Mouse (Mus musculus) heart, postnatal 10 days (tissue): Measurements from ENCODE around the gene Bend4. TPM values are rescaled to one million over a fixed set of nuclear protein-coding genes. Genes with fewer than 3 reads are reported as not detected.

ENCODE experiments used
- DNase-seq, 2 experiments: peaks; one replicate each; pipeline ENCODE4 v3.0.0; 2021
- intact Hi-C: fragments of 180-260 bp; cut with DNase I; formaldehyde crosslinking; loops from one replicate; pipeline ENCODE4 v1.15.1; 2025
- total RNA-seq, 2 experiments: library from RNA; stranded (reverse); gene quantifications; 2 replicates each; pipeline ENCODE4 v1.2.3; 2021

Gene Bend4
- 1 to 10 TPM; 5.4 to 9.4 TPM for total RNA-seq

DNA sequence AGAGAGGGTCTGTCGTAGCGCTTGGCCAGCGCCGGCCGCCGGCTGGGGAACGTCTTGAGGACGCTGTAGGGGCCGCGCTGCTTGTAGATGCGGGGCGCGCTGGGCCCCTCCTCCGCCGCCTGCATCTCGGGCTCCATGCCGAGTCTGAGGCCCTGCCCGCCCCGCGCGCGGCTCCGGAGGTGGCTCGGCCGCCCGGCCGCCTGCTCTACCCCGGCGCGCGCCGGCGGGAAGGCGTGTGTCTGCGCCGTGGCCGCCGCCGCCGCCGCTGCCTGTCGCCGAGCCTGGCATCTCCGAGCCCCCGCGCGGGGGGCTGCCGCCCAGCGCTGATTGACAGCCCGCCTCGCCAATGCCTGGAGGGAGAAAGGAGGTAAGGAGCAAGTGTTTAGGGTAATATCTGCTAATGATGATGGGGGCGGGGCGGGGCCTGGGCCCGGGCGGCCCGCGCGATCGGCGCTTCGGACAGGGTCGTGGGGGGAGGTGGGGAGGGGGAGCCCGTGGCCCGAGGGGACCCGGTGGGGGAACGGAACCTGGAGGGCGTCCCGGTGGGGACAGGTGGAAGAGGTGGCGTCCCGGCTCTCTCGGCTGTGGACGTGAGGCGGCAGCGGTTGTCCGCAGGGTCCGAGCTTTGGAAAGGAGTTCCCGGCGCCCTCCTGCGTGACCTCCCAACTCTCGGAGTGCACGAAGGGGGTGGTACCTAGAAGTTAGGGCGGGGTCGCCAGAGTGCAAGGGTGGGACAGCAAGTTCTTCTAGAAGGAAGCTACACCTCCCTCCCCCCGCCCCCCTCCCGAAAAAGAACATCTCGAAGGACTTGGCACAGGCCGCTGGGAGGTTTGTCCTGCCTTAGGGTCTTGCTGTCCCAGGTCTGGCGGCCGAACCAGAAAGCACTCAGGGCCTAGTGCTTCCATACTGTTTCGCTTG, at the start of gene Bend4:
TSS of gene Bend4 (minus strand) at position 868 of the 918 bp plus-strand sequence.
- intact Hi-C loops, result loop anchor here (10.0 kb wide), 1 partner anchor 297 kb away; no protein-coding TSS in a partner anchor

DNA sequence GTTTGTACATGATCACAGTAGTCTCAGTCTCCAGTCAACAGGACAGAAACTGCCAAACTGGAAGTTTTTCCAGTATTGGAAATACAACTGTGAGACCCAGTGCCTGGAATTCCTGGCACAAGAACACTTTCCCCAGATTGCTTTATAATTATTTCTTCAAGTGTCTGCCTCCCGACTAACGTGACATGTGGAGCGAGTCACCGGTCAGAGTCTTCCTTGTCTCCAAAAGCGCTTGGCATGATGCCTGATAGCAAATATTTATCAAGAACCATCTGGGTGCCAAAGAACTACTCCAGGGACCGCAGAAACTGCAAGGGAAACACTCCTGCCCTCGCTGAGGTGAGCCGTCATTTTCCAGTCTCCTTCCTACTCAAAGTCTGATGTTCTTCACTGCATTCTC, 45.6 kb upstream of the Bend4 start:
- intact Hi-C loops, result no loop called here
- no peak for DNase-seq

More for the DNA sequence above, at the start of gene Bend4:
- DNase-seq, result peak; percentile 82 to 84

DNA sequence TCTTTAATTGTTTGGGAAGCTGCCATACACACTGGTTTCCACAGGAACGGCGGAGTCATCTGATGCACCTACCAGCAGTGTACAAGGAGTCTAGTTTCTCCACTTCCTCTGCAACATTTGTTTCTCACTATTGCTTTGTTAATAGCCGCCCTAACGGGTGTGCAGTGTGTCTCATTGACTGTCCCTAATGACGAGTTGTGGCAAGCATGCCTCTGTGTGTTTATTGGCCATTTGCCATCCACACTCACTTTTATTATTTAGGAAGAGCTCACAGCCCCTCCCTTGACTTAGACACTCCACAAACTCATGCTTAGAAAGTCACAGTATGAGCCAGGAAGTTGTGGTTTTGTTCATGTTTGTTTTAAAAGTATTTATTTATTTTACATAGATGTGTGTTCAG, 45.0 kb upstream of the Bend4 start:
- DNase-seq, result no peak
- intact Hi-C loops, result no loop called here

DNA sequence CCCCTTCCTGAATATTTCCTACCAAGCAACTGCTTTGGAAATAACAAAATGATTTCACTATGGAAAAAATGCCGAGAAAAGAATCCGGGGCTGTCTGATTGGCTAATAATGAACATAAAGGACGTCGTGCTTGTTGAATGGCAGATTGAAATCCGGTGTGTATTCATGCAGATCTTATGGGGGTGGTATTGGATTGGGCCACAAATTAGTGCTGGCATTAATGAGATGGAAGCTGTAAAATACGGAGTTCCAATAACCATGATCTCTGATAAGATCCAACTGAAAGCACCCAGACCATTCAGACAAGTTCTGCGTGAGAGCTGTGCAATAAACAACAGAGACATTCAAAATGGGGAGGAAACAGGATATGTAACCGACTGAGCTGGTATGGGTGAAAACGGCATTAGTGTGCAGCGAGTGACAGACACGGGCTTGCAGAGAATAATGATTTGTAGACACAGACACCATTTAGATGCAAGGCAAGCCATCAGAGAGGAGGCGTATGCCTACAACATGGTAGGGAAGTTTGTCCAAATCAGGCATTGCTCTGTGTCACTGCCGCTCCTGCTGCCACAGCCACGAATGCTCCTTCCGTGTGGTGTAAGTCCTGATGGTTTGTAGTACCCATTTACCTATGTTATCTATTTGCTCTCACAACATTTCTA, 38.9 kb upstream of the Bend4 start:
- no peak for DNase-seq

DNA sequence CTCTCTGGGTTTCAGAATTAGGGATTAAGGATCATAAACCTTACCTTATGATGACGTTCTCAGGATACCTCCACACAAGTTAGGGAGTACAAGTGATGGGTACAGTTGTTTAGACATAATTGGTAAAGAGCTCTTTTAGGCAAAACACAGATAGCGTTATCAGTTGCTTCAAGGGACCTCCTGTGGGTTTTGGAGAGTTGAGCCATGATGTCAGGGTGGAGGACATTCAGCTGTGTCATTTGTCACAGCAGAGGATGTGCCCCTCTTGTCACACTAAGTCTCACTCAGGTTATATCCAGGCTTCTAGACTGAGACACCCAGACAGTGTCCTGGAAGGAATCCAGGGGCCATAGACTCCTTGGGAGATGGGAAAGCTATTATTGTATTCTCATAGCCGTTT, 36.8 kb upstream of the Bend4 start:
- intact Hi-C loops, result no loop called here
- DNase-seq, result no peak

More for the DNA sequence above, 38.9 kb upstream of the Bend4 start:
- intact Hi-C loops, result no loop called here

DNA sequence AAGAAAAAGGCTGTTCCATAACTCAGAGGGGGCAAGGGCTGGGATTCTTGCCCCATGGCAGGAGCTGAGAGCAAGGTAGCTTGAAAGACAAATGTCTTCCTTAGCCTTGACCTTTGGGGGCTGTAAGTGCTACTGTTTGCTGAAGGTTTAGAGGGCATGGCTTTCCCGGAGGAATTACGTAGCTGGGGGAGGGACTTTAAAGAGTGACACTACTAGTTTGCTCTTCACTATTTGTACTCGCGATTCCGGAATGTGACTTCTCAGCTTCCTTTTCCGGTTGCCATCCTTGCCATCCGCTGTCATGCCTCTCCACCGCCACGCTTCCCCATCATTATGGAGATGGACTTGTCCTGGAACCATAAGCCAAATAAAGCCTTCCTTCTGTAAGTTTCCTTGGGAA, 35.5 kb upstream of the Bend4 start:
- DNase-seq, result no peak
- intact Hi-C loops, result no loop called here

DNA sequence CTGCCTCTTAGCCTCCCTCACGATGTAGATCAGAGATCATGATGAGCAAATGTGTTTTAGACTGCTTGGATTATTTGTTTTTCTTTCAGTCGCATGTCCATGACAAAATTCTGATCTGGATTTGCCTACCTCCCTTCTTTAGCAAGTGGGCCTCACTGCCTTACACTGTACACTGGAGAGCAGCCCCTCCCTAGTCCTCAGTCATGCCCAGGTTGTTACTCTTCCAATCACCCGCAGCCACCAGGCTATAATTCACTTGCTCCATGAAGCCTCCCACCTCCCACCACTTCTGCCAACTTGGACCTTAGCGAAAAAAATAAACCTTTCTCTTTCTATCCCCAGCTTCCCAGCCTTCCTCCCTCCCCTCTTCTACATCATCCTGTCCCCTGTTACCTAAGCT, 34.2 kb upstream of the Bend4 start:
- no peak for DNase-seq
- intact Hi-C loops, result no loop called here

DNA sequence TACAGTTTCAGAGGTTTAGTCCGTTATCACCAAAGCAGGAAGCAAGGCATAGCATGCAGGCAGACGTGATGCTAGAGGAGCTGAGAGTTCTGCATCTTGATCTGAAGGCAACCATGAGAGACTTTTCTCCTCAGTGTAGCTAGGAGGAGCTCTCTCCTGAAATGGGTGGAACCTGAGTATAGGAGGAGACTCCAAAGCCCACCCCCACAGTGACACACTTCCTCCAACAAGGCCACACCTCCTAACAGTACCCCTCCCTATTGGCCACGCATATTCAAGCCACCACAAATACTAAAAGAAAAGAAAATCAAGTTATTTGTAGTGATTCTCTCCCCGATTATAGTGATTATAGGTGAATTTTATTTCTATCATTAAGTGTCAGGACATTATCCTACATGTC, 28.7 kb upstream of the Bend4 start:
- no peak for DNase-seq
- intact Hi-C loops, result no loop called here

DNA sequence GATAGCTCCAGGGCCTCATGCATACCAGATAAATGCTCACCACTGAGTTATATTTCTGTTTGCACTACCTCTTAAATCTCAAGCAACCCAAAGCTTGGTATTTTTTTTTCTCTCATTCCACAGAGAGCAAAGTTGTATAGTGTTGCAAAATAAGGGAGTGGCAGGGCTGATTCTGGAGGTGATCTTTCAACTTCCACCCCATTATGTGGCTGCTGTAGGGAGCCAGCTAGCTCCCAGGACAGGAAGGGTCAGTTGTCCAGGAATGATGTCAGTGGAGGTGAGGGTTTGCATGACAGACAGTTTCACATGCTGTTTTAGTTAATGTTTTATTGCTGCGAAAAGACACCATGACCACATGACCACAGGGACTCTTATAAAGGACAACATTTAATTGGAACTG, 26.2 kb upstream of the Bend4 start:
- intact Hi-C loops, result no loop called here
- no peak for DNase-seq

DNA sequence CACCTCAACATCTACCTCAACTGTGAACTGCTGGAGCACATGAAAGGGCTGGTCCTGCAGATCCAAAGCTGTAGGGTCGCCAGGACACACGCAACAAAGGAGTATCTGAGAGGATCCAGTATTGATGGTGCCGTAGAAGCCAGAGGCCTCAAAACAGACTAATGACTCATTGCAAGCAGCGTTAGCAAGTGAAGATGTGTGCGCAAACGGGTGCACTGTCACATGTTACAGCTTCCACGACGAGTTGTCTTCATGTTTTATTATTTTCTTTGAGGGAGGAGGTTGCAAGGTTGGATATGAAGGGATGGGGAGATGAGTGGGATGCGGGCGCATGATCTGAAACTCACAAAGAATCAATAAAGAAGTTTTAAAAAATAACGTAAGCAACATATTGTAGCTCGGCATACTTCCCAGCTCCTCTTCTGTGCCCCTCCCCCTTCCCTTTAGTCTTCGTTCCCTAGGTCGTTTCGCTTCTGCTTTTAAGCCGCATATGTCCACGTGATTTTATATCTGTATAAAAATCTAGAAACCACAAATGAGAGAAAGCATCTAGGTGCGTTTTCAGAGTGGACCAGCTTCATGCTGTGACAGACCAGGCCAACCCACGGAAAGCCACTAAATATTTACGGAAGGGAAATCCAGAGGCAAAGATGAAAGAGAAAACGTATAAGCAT, 22.0 kb upstream of the Bend4 start:
- no peak for DNase-seq
- intact Hi-C loops, result no loop called here

DNA sequence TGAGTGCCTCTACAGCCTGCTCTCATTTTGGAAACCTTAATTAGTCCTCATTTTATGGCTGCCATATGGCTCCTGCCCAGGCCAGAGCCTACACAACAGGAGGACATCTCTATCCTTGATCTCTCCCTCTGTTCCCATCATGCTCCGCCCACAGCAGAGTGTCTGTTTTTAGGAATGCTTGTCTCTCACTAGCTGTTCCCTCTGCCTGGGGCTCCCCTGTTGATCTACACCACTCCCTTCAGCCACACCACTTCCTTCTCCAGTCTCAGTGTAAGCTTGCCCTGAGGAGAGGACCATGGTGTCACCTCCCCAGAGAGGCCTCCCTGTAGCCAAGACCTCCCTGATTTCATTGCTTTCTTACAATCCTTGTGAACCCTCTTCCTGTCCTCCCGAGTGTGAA, 18.4 kb upstream of the Bend4 start:
- DNase-seq, result no peak
- intact Hi-C loops, result no loop called here

DNA sequence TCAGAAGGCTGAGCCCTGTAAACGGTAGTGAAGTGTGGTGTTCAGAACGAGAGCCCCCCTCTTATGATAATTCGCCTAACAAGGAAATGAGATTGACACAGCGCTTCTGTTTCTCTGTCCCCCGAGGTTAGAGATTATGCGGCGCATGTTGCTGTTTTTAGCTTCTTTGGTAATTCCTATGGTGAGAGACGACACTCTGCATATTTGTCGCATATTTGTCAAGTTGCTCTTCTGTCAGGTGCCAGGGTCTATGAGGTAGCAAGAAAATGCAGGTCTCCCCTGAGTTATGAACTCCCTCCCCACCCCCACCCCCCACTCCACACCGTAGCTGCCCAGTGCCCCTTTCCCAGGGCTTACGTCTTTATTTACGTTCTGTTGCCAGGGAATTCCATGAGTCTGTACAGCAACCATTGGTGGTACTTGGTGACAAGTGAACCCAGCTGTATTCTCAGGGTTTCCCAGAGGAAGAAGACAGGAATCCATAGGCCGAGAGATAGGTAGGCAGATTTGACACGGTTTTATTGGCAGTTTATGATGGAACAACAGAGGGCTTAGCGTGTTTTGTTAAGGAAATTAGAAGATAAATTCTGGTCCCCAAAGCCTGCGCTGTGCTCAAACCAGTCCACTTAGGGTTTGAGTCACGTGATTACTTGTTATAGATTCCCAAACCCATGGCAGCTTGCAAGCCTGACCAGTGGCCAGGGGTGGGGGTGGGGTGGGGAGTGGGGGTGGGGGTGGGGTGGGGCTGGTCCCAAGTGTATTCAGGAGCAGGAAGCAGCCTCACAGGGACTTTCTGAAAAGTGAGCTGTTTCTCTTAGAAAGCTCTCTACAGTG, 16.3 kb upstream of the Bend4 start:
- DNase-seq, result no peak
- intact Hi-C loops, result no loop called here

DNA sequence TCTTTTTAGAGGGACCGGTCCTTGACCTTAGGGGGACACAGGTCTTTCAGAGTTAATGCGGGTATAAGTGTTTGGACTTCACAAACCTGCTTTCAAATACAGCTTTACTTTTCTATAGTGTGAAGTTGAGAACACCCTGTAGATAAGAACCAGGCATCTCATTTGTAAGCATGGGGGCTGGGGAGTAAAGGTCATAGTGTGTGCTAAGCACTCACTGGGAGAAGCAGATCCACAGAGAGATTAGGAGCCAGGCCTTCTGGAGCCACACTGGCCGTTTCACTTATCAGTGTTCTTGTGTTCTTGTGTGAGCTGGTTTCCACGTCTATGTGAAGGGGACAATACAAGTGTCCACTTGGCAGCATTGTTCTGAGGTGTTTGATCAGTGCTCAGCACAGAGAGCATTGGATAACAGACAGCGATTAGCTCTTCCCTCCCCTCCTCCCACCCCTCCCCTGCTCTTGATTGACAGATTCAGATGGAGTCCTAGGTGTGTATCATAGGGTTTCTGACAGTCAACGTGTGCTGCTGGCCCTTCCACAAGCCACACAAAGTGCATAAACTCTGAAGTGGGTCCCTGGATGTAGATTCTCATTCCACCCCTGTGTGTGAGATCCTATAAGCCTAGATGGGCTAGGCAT, 14.8 kb upstream of the Bend4 start:
- intact Hi-C loops, result no loop called here

DNA sequence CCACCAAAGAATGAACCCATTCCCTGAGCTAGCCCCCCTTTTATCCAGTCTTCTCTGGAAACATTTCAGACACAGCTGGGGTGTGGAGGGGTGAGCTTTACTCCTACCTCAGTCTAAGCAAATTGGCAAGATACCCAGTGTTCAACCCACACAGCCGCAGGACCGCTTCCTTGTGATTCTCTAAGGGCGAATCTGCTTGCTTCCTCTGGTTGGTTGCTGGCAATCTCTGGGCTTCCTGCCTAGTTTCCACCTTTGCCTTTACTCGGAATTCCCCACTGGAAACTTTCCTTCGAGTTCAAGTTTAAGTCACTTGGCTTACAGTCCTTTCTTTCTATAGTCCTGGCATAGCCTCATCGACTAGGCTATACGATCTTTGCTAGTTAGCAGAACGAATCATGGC, 12.5 kb upstream of the Bend4 start:
- intact Hi-C loops, result no loop called here
- peak in 1 of 2 experiments; percentile 28 for DNase-seq

More for the DNA sequence above, 14.8 kb upstream of the Bend4 start:
- no peak for DNase-seq

DNA sequence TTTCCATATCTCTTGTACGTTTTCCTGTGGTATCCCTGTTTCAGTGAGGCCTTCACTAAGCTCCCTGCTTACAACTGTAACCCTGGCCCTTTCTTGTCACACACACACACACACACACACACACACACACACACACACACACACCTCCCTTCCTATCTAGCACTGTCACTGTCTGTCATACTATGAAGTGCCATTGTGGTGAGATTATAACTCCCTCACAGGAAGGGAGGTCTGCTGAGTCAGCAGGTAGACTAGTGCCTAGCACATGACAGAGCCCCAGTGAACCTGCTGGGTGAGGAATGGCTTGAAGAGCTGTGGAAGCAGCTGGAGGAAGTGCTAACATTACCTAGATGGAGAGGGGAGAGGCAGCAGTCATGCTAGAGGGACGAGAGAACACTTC, 9.3 kb upstream of the Bend4 start:
- intact Hi-C loops, result no loop called here
- DNase-seq, result peak; percentile 17 to 20

DNA sequence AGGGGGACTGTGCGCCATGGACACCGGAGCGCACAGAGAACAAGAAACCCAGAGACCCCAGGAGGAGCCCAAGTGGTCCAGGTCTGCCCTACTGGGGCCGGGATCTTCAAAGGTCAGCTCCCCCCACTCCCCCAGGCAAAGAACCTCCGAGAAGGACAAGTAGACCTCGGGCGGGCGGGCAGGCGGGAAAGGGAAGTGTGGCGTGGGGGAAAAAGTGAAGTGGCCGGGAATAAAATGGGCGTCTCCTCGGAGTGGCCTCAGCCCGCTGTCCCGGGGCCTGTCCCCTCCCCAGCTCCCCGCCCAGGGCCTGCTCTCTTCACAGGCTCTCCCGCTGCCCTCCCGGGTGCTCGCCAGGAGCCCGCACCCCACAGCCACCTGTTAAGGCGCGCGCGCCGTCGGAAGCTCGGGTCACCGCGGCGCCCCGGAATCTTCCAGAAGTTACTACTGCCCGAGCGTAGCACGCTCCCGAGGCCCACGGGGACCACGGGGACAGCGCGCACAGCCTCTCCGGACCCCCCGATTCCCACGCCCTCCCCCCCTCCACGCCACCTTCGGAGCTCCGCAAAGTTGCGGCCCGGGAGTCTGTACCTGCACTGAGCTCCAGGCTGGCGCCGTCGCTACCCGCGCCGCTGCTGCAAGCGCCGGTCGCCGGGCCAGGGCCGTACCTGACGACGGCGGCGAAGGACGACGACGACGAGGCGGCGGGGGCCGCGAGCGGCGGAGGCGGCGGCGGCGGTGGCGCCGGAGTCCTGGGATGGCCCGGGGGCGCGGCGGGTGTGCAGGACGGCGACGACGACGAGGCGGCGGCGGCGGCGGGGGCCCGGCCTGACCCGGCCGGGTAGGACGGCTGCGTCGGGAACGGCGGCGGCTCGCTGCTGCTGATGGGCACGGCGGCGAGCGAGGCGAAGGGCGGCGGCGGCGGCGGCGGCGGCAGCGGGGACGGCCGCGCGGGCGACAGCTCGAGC, 1.4 kb downstream of the Bend4 start:
- peak in 1 of 2 experiments; percentile 45 for DNase-seq
- intact Hi-C loops, result loop anchor here (10.0 kb wide), 1 partner anchor 298 kb away; no protein-coding TSS in a partner anchor

DNA sequence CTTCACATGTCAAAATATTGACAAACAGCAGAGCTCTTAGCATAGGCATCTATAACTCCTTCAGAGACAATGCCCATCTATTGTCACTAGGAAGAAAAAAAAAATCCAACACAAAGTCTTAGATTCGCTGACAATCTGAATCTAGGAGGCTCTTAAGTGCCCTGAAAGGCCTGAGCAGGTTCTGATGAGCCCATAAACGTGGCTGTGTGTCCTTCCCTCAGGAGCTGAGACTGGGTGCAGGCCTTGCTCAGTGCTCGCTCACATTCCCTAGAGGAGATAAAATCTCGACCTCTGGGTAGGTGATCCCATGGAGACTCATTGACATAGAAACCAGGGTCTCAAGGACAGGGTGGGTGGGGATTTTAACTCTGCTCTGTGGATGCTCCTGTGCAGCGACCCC, 2.1 kb downstream of the Bend4 start:
- intact Hi-C loops, result loop anchor here (10.0 kb wide), 1 partner anchor 299 kb away; no protein-coding TSS in a partner anchor
- DNase-seq, result no peak

DNA sequence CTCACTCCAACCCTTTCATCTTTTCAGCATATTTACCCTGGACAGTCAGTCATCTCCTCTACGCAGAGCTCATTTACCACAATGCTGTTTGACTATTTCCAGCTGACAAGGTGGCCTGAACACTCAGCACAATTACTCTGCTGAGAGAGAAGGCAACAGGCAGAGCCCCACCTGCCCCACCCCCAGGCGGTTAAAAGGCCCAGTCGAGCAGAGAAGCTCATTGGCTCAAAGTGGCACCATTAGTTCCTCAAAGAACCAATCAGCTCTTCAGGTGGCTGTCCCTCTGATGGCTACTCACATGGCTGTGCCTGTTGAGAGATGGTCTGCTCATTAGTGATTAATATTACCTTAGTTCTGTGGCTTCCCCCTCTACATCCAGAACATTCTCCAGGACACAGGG, 3.5 kb downstream of the Bend4 start:
- DNase-seq, result no peak
- intact Hi-C loops, result loop anchor here (10.0 kb wide), 1 partner anchor 300 kb away; no protein-coding TSS in a partner anchor

DNA sequence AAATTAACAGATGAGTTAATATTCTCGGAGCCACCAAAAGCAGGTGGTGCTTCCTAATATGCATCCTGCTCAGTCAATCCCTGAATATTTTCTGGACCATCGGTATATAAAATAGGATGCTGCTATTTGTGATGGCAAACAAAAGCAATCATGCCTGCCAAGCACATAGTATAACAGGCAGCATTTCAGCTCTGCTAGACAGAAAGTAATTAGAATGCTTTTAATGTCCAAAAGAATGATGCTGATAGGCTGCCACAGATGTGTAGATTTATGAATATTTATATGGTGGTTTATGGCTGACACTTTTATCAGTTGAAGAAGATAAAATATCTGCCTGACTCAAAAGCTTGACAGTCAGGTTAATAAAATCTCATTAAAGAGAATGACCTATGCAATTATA, 4.1 kb downstream of the Bend4 start:
- intact Hi-C loops, result loop anchor here (10.0 kb wide), 1 partner anchor 301 kb away; no protein-coding TSS in a partner anchor

More for the DNA sequence above, 4.1 kb downstream of the Bend4 start:
- DNase-seq, result no peak
